Mouse (Mus musculus) cerebellum, postnatal 25 days (tissue): ENCODE results near the gene Zfp524.
A peak's percentile ranks its signal among the peaks of the same experiment; 100 is the strongest.
"Not testable (repeated sequence)": the region's sequence is repeated elsewhere in the genome, so short reads cannot be mapped to it uniquely, and the experiment has no call there.

Experiments
- DNase-seq, 2 experiments: peaks; one replicate each; pipeline ENCODE4 v3.0.0; 2021; ENCODE audit warnings: mixed read lengths in 2 of 2

Gene Zfp524

DNA sequence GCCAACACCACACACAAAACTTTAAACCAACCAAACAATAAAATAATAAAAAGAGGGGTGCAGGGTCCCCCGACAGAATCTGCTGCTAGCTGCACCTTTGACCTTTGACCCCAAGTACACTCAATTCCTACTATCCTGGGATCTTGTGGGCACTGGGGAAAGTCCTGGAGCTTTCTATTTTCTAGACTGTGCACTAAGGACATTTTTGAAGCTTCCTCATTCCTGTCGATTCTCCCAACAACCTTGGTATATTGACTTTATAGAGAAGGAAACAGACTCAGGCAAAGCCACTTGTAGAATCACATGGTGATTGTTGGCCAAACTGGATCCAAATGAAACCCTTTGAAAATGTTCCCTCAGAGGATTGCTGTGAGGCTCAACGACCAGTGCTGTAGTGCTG lies 1.8 kb downstream of the Zfp524 start:
- DNase-seq: no peak

DNA sequence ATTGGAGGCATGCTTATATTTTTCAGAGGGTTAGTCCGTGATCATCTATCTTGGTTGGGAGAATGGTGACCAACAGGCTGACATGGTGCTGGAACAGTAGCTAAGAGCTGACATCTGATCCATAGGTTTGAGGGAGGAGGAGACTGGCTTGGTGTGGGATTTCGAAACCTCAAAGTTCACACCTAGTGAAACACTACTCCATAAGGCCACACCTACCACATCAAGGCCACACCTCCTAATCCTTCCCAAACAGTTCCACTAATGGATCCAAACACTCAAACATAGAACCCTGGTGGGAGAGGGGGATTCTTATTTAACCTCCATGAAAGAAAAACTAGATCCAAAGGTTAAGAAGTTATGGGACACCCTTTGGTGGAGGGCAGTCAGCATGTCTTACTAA lies 2.7 kb downstream of the Zfp524 start:
- no peak for DNase-seq

- DNase-seq: peak in 1 of 2 experiments; percentile 49
These were observed 3.1 kb downstream of the Zfp524 start for GRCm38 (mm10) chr7:5017352-5017751.

- DNase-seq: no peak
These were observed 3.7 kb downstream of the Zfp524 start for GRCm38 (mm10) chr7:5017931-5018330.

- DNase-seq: not testable (repeated sequence)
These were observed 5.4 kb downstream of the Zfp524 start for GRCm38 (mm10) chr7:5019576-5019975.

GRCm38 (mm10) chr7:5020000-5020681 lies 5.9 kb downstream of the Zfp524 start, which contains the start of the genes Zfp865 and Ccdc106:
Gene Zfp865, plus strand, starts transcription at chr7:5020376.
Gene Ccdc106, plus strand, starts transcription at chr7:5020553.
- peak; percentile 96 to 99 for DNase-seq

GRCm38 (mm10) chr7:5020685-5021084 lies 6.5 kb downstream of the Zfp524 start:
- DNase-seq: no peak

DNA sequence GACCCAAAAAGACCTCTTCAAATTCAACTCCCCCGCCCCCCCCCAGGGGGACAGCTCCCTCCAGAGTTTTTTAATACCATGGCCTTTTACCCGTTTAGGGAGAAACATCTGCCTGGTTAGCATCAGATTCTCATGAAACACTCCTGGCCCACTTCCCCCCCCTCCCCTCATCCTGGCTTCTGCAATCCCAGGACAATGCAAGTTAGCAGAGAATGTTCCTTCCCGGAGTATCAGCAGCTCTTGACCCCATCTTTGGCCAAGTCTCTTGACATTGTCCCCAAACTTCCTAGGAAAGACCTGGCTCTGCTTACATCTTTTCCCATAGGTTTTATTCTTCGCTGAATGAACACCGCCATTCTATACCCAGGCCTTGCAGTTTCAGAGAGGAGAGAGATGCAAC lies 7.0 kb downstream of the Zfp524 start:
- DNase-seq: peak in 1 of 2 experiments; percentile 28

GRCm38 (mm10) chr7:5029543-5029942 lies 15.3 kb downstream of the Zfp524 start:
- no peak for DNase-seq

GRCm38 (mm10) chr7:5029946-5030345 lies 15.7 kb downstream of the Zfp524 start:
- no peak for DNase-seq

GRCm38 (mm10) chr7:5030554-5031275 lies 16.5 kb downstream of the Zfp524 start:
- no peak for DNase-seq

DNA sequence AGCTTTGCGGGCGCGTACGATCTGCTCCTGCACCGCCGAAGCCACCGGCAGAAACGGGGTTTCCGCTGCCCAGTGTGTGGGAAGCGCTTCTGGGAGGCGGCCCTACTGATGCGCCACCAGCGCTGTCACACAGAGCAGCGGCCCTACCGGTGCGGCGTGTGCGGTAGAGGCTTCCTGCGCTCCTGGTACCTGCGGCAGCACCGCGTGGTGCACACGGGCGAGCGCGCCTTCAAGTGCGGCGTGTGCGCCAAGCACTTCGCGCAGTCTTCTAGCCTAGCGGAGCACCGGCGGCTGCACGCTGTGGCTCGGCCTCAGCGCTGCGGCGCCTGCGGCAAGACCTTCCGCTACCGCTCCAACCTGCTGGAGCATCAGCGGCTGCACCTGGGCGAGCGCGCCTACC lies 17.3 kb downstream of the Zfp524 start:
- DNase-seq: no peak

DNA sequence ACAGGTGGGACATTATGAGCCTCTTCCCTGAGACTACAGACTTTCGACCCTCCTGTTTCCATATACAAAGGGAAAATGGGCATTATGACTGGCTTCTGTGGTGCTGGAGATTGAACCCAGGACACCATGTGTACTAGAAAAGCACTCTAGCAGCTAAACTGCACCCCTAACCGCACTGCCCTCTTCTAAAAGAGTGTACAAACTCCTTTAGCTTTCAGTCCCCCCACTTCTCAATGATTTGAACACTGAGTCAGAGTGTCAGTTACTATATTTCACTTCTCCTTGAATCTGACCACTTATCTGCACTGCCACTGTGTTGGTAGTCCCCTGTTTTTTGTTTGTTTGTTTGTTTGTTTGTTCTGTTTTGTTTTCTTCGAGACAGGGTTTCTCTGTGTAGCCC lies 19.6 kb downstream of the Zfp524 start, which contains the start of gene 4632433K11Rik:
TSS of gene 4632433K11Rik (plus strand) at position 301 of the 400 bp plus-strand sequence.
- DNase-seq: no peak

- no peak for DNase-seq
These were observed 21.4 kb downstream of the Zfp524 start for GRCm38 (mm10) chr7:5035628-5036027.

GRCm38 (mm10) chr7:5036136-5036535 lies 21.9 kb downstream of the Zfp524 start:
- no peak for DNase-seq

GRCm38 (mm10) chr7:5037026-5037425 lies 22.8 kb downstream of the Zfp524 start:
- DNase-seq: no peak

GRCm38 (mm10) chr7:5037467-5037866 lies 23.3 kb downstream of the Zfp524 start:
- DNase-seq: no peak

DNA sequence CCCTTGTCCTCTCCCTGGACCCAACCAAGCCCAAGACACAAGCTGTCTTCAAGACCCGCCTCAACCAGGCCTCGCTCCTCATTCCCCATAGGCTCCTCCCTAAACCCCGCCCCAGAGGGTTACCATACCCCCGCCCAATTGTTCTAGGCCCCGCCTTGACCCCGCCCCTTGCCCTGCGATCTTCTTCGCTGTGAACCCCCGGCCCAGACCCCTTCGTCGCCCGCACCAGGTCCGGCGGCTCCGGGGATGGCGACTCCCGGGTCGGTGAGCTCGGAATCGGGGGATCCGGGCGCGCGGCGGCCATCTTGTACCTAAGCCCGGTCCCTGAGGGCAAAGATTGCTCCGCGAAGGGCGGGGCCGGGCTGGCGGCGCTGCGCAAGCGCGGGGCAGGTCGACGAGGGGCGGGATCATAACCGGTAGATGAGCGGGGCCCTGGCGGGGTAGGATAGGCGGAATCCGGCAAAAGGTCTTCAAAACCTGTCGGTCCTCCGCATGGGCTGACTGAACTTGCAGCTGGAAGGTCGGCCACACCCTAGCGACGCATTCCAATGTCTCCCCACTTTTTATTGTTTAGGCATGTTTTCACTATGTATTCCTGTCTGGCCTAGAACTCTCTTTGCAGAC lies 24.0 kb downstream of the Zfp524 start, which contains the start of gene Zfp784:
TSS of gene Zfp784 (minus strand) at position 338 of the 624 bp plus-strand sequence.
- DNase-seq: peak; percentile 95 to 96

DNA sequence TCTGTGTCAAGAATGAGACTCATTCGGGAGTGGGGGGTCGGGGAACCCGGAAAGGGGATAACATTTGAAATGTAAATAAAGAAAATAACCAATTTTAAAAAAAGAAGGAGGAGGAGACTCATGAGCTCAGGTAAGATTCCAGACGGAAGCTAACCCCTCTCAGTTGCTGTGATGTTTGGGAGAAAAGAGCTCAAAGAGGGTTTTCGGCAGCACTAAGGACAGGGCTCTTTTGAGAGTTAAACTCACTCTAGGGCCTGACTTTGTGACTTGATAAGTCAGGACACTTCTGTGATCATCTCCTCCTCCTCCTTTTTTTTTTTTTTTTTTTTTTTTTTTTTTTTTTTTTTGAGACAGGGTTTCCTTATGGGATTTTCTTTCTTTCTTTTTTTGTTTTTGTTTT lies 24.7 kb downstream of the Zfp524 start:
- DNase-seq: no peak

DNA sequence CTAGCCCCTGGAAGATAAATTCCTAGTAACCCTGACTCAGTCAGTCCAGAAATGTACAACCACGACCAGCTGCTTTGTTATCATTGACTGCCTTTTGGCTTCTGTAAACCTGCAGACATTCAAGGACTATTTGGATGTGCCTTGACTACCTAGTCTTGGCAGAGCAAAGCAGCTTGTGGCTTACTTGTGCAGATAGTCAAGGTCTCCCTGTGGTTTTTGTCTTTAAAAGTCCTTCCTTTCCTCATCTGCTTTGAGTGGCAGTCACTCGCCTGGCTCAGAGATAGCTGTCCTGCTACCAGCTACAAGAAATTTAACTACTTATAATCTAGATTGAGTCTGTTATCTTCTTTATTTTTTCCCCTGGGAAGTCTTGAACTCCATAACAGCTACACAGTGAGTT lies 30.8 kb downstream of the Zfp524 start:
- DNase-seq: no peak

DNA sequence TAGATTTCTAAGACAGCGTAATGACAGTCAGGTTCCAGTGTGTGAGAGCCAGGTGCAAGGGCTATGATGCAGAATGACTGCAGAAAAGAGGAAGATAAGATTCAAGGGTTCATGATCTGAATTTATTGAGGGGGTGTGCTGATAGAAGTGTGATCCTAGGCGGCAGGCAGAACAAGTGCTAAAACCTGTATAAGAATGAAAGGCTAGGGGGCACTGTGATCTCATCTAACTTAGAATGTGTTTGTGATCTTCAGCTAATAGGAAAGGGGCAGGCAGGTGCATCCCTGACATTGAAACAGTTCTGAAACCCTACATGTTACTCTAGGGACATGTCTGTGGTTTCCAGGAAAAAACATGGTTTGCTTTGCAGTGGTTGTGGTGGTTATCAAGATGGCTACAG lies 31.9 kb downstream of the Zfp524 start:
- DNase-seq: no peak

DNA sequence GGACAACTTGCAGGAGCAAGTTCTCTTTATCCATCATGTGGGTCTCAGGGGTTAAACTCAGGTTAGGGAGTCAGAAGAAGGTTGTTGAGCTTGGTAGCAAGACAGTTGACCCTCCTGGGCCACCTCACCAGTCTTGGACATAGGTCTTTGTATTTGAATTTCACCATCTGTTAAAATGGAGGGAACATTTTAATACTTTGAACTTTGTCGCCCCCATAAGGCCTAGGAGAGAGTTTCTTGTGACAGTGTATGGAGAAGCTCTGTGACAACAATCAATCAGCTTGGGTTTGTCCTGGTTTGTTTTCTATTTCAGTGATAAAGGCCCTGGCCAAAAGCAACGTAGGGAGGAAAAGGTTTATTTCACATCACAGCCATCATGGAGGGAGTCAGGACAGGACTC lies 33.1 kb downstream of the Zfp524 start:
- no peak for DNase-seq
